Mouse (Mus musculus) stomach, embryonic 14.5 days (tissue): ENCODE results near the gene Trim62. TPM values are rescaled to one million over a fixed set of nuclear protein-coding genes. Genes with fewer than 3 reads are reported as not detected.
A peak's percentile ranks its signal among the peaks of the same experiment; 100 is the strongest.

Source experiments
- ATAC-seq: fragments of 200-750 bp; cut with Nextera tagmentation; 2 replicates; pipeline ENCODE4 v1.8.0; 2017; ENCODE audit warnings: low read depth, moderate TSS enrichment; ENCODE audit not compliant: insufficient number of reproducible peaks, insufficient read depth, low FRiP score
- H3K27ac ChIP-seq: fragments of 300-500 bp; sonication (generic); 2 replicates; pipeline ENCODE4 v1.5.1; 2014; ENCODE audit warnings: mild to moderate bottlenecking, low read length, moderate library complexity, mixed read lengths
- H3K27me3 ChIP-seq: fragments of 300-500 bp; sonication (generic); 2 replicates; pipeline ENCODE4 v1.6.1; 2014; ENCODE audit warnings: low read length, control low read depth, mixed read lengths; ENCODE audit not compliant: control insufficient read depth, insufficient read depth
- H3K36me3 ChIP-seq: fragments of 300-500 bp; sonication (generic); 2 replicates; pipeline ENCODE4 v1.6.1; 2014; ENCODE audit warnings: mild to moderate bottlenecking, control low read depth, low read length, moderate library complexity, mixed read lengths; ENCODE audit not compliant: control insufficient read depth, insufficient read depth
- H3K4me1 ChIP-seq: fragments of 300-500 bp; sonication (generic); 2 replicates; pipeline ENCODE4 v1.6.1; 2014; ENCODE audit warnings: low read length, control low read depth, mixed read lengths; ENCODE audit not compliant: control insufficient read depth, insufficient read depth
- H3K4me2 ChIP-seq: fragments of 300-500 bp; sonication (generic); replicated peaks from 2 replicates; pipeline ENCODE4 v1.6.1; 2014; ENCODE audit warnings: low read depth, low read length, control low read depth
- H3K4me3 ChIP-seq: fragments of 300-500 bp; sonication (generic); 2 replicates; pipeline ENCODE4 v1.5.1; 2014; ENCODE audit warnings: low read depth, low read length, control low read depth
- H3K9ac ChIP-seq: fragments of 300-500 bp; sonication (generic); replicated peaks from 2 replicates; pipeline ENCODE4 v1.6.1; 2014; ENCODE audit warnings: low read depth, mild to moderate bottlenecking, control low read depth, low read length, moderate library complexity, mixed read lengths
- H3K9me3 ChIP-seq: fragments of 300-500 bp; sonication (generic); 2 replicates; pipeline ENCODE4 v1.6.1; 2016; ENCODE audit warnings: low read depth, low read length, control low read depth; ENCODE audit not compliant: control insufficient read depth
- WGBS: fragments of 180-500 bp; shearing (Covaris S2); extraction: QIAGEN DNeasy Blood & Tissue Kit; methylation state at CpG from one replicate; pipeline ENCODE4 v1.1.7; 2014; 5-methylcytosine and 5-hydroxymethylcytosine counted together
- polyA plus RNA-seq: library from polyadenylated mRNA; unstranded; fragments of >200 nt; fragmentation: Nextera tagmentation; extraction: Ambion mirVana; gene quantifications from 2 replicates; pipeline ENCODE4 v1.2.1, GENCODE M21; 2014

Gene Trim62
- polyA plus RNA-seq, 1 experiment from 2014 or later: 5.2 TPM

GRCm38 (mm10) chr4:128919106-128919505, 35.7 kb downstream of the Trim62 start:
- 19% methylated on average over 10 of the region's 10 CpGs for WGBS
- no peak overlapping the region for H3K9ac ChIP-seq
- no peaks in the 10 kb centered on the region; the same call in 1 of the 2 replicates for H3K27me3 ChIP-seq
- no peak overlapping the region for H3K27ac ChIP-seq
- H3K36me3 ChIP-seq: no peaks in the 10 kb centered on the region
- no peak overlapping the region for H3K4me2 ChIP-seq
- no peak for ATAC-seq
- no peaks in the 10 kb centered on the region for H3K9me3 ChIP-seq
- no peak overlapping the region for H3K4me3 ChIP-seq
- peaks cover 4% of the 10 kb centered on the region; the same call in 1 of the 2 replicates for H3K4me1 ChIP-seq

- Histone ChIP-seq H3K4me3 (no peak overlapping the region), H3K27me3 (no peaks in the 10 kb centered on the region; the same call in 1 of the 2 replicates), H3K27ac (no peak overlapping the region), H3K36me3 (no peaks in the 10 kb centered on the region), H3K9me3 (no peaks in the 10 kb centered on the region), H3K9ac (no peak overlapping the region), H3K4me2 (no peak overlapping the region), H3K4me1 (0 out of 2 replicates have a peak, but pooled peaks cover 2% of the 10 kb centered on the region)
- no peak for ATAC-seq
- WGBS: 89% methylated on average over 3 of the region's 3 CpGs
Measured at GRCm38 (mm10) chr4:128923603-128924002, 40.2 kb downstream of the Trim62 start.

- H3K27ac ChIP-seq: no peak overlapping the region
- H3K4me3 ChIP-seq: peak overlapping the region; percentile 32
- no peaks in the 10 kb centered on the region for H3K36me3 ChIP-seq
- 0 out of 2 replicates have a peak, but pooled peaks cover 2% of the 10 kb centered on the region for H3K4me1 ChIP-seq
- no peaks in the 10 kb centered on the region; the same call in 1 of the 2 replicates for H3K27me3 ChIP-seq
- H3K9me3 ChIP-seq: no peaks in the 10 kb centered on the region
- 13% methylated on average over 36 of the region's 36 CpGs for whole genome bisulfite sequencing
- ATAC-seq: peak; percentile 72
- H3K9ac ChIP-seq: no peak overlapping the region; the same call in 1 of the 2 replicates
- H3K4me2 ChIP-seq: peak overlapping the region; percentile 75
Measured at GRCm38 (mm10) chr4:128924841-128925606, 41.6 kb downstream of the Trim62 start.

GRCm38 (mm10) chr4:128932783-128933182, 49.4 kb downstream of the Trim62 start:
- H3K4me1 ChIP-seq: no peaks in the 10 kb centered on the region

GRCm38 (mm10) chr4:128935595-128935994, 52.2 kb downstream of the Trim62 start:
- no peaks in the 10 kb centered on the region for H3K36me3 ChIP-seq
- no peak for ATAC-seq
- 59% methylated on average over 5 of the region's 5 CpGs for WGBS
- no peaks in the 10 kb centered on the region for H3K4me1 ChIP-seq
- H3K9ac ChIP-seq: no peak overlapping the region
- no peaks in the 10 kb centered on the region for H3K9me3 ChIP-seq
- no peak overlapping the region for H3K27ac ChIP-seq
- no peaks in the 10 kb centered on the region for H3K27me3 ChIP-seq
- H3K4me3 ChIP-seq: no peak overlapping the region
- H3K4me2 ChIP-seq: no peak overlapping the region

More at GRCm38 (mm10) chr4:128932783-128933182, 49.4 kb downstream of the Trim62 start:
- Histone ChIP-seq H3K4me3 (no peak overlapping the region), H3K27ac (no peak overlapping the region), H3K9ac (no peak overlapping the region), H3K36me3 (no peaks in the 10 kb centered on the region), H3K4me2 (no peak overlapping the region), H3K9me3 (no peaks in the 10 kb centered on the region), H3K27me3 (no peaks in the 10 kb centered on the region)
- WGBS: 42% methylated on average over 7 of the region's 7 CpGs
- ATAC-seq: no peak

GRCm38 (mm10) chr4:128942346-128942745, 59.0 kb downstream of the Trim62 start:
- no peaks in the 10 kb centered on the region for H3K36me3 ChIP-seq
- ATAC-seq: no peak
- no peaks in the 10 kb centered on the region for H3K4me1 ChIP-seq
- H3K27me3 ChIP-seq: no peaks in the 10 kb centered on the region
- no peak overlapping the region for H3K4me2 ChIP-seq
- H3K27ac ChIP-seq: no peak overlapping the region
- H3K9me3 ChIP-seq: no peaks in the 10 kb centered on the region
- 54% methylated on average over 3 of the region's 3 CpGs for WGBS
- no peak overlapping the region for H3K4me3 ChIP-seq
- no peak overlapping the region for H3K9ac ChIP-seq

- WGBS: 76% methylated on average over 9 of the region's 9 CpGs
- Histone ChIP-seq H3K27ac (no peak overlapping the region), H3K9ac (no peak overlapping the region), H3K9me3 (no peaks in the 10 kb centered on the region), H3K36me3 (no peaks in the 10 kb centered on the region), H3K27me3 (no peaks in the 10 kb centered on the region), H3K4me2 (no peak overlapping the region), H3K4me1 (no peaks in the 10 kb centered on the region), H3K4me3 (no peak overlapping the region)
- ATAC-seq: no peak
Measured at GRCm38 (mm10) chr4:128946736-128947135, 63.4 kb downstream of the Trim62 start.

- H3K9ac ChIP-seq: no peak overlapping the region
- no peak overlapping the region for H3K27ac ChIP-seq
- H3K4me3 ChIP-seq: no peak overlapping the region
- H3K9me3 ChIP-seq: no peaks in the 10 kb centered on the region
- no peaks in the 10 kb centered on the region for H3K36me3 ChIP-seq
- 9% methylated on average over 18 of the region's 18 CpGs for WGBS
- H3K4me1 ChIP-seq: no peaks in the 10 kb centered on the region
- ATAC-seq: peak; percentile 47; the same call in 1 of the 2 replicates
- 0 out of 2 replicates have a peak overlapping the region, but pooled peaks have one; percentile 22 for H3K4me2 ChIP-seq
- H3K27me3 ChIP-seq: no peaks in the 10 kb centered on the region
Measured at GRCm38 (mm10) chr4:128947326-128947933, 64.0 kb downstream of the Trim62 start.
